Mouse (Mus musculus) large intestine, adult 2 months (tissue): ENCODE measurements around the gene Aebp1. TPM values are rescaled to one million over a fixed set of nuclear protein-coding genes. Genes with fewer than 3 reads are reported as not detected.
"Not testable (repeated sequence)": the region's sequence is repeated elsewhere in the genome, so short reads cannot be mapped to it uniquely, and the experiment has no call there.

ENCODE experiments used
- DNase-seq: peaks from one replicate; pipeline ENCODE4 v3.0.0-alpha.2; 2012; ENCODE audit warnings: low read depth, low spot score
- WGBS: fragments of 180-500 bp; shearing (Covaris S2); methylation state at CpG from one replicate; pipeline ENCODE4 v1.1.7; 2018; 5-methylcytosine and 5-hydroxymethylcytosine counted together
- polyA plus RNA-seq: library from polyadenylated mRNA; depleted of rRNA; stranded (reverse); fragments of >200 nt; gene quantifications from 2 replicates; pipeline ENCODE4 v1.2.3, GENCODE M21; 2012

Aebp1 gene
- polyA plus RNA-seq, 1 experiment = 22.5 TPM

GRCm38 (mm10) chr11:5887250-5887649 is 25.5 kb downstream of the Aebp1 start:
- 89% methylated on average over 5 of the region's 5 CpGs for WGBS
- DNase-seq = no peak

GRCm38 (mm10) chr11:5888563-5888962 is 26.8 kb downstream of the Aebp1 start:
- not testable (repeated sequence) for DNase-seq
- WGBS = 65% methylated on average over 5 of the region's 5 CpGs

GRCm38 (mm10) chr11:5892151-5892591 is 30.4 kb downstream of the Aebp1 start:
- WGBS = 25% methylated on average over 8 of the region's 8 CpGs
- no peak for DNase-seq

GRCm38 (mm10) chr11:5892810-5893368 is 31.1 kb downstream of the Aebp1 start:
- WGBS = 64% methylated on average over 4 of the region's 4 CpGs
- DNase-seq = no peak

GRCm38 (mm10) chr11:5893807-5894206 is 32.1 kb downstream of the Aebp1 start:
- DNase-seq = no peak
- 94% methylated on average over 6 of the region's 6 CpGs for WGBS

- DNase-seq = no peak
- WGBS = 43% methylated on average over 16 of the region's 16 CpGs
Observed at GRCm38 (mm10) chr11:5897230-5897629, 35.5 kb downstream of the Aebp1 start.

- WGBS = 54% methylated on average over 10 of the region's 10 CpGs
- no peak for DNase-seq
Observed at GRCm38 (mm10) chr11:5897839-5898238, 36.1 kb downstream of the Aebp1 start.

GRCm38 (mm10) chr11:5898531-5898930 is 36.8 kb downstream of the Aebp1 start, which contains the start of gene Myl7:
Gene Myl7, minus strand, starts transcription at chr11:5898782.
- no peak for DNase-seq

GRCm38 (mm10) chr11:5899286-5899685 is 37.5 kb downstream of the Aebp1 start:
- DNase-seq = no peak
- 95% methylated on average over 10 of the region's 10 CpGs for WGBS

More at GRCm38 (mm10) chr11:5898531-5898930, 36.8 kb downstream of the Aebp1 start, which contains the start of gene Myl7:
- WGBS = 31% methylated on average over 5 of the region's 5 CpGs

- WGBS = 57% methylated on average over 3 of the region's 3 CpGs
- DNase-seq = no peak
Observed at GRCm38 (mm10) chr11:5901320-5901719, 39.6 kb downstream of the Aebp1 start.

- no peak for DNase-seq
- 4% methylated on average over 32 of the region's 32 CpGs for WGBS
Observed at GRCm38 (mm10) chr11:5901950-5902349, 40.2 kb downstream of the Aebp1 start.

- WGBS = 31% methylated on average over 6 of the region's 6 CpGs
- DNase-seq = no peak
Observed at GRCm38 (mm10) chr11:5902390-5902789, 40.6 kb downstream of the Aebp1 start.

GRCm38 (mm10) chr11:5903844-5904243 is 42.1 kb downstream of the Aebp1 start:
- no peak for DNase-seq
- 74% methylated on average over 2 of the region's 2 CpGs for WGBS

- no peak for DNase-seq
- 85% methylated on average over 19 of the region's 19 CpGs for WGBS
Observed at GRCm38 (mm10) chr11:5904357-5904756, 42.6 kb downstream of the Aebp1 start.

- 90% methylated on average over 6 of the region's 6 CpGs for WGBS
Observed at GRCm38 (mm10) chr11:5904871-5905270, 43.1 kb downstream of the Aebp1 start.

GRCm38 (mm10) chr11:5905778-5906518 is 44.2 kb downstream of the Aebp1 start:
- WGBS = 80% methylated on average over 10 of the region's 10 CpGs
- no peak for DNase-seq

More at GRCm38 (mm10) chr11:5904871-5905270, 43.1 kb downstream of the Aebp1 start:
- DNase-seq = no peak

GRCm38 (mm10) chr11:5907096-5907495 is 45.3 kb downstream of the Aebp1 start:
- 67% methylated on average over 5 of the region's 5 CpGs for WGBS
- no peak for DNase-seq

- WGBS = 40% methylated on average over 4 of the region's 4 CpGs
- DNase-seq = no peak
Observed at GRCm38 (mm10) chr11:5908642-5909041, 46.9 kb downstream of the Aebp1 start.

GRCm38 (mm10) chr11:5912635-5913034 is 50.9 kb downstream of the Aebp1 start:
- 37% methylated on average over 5 of the region's 5 CpGs for WGBS
- no peak for DNase-seq

- WGBS = 50% methylated on average over 8 of the region's 8 CpGs
- DNase-seq = no peak
Observed at GRCm38 (mm10) chr11:5913256-5913655, 51.5 kb downstream of the Aebp1 start.

- DNase-seq = no peak
- 85% methylated on average over 4 of the region's 4 CpGs for WGBS
Observed at GRCm38 (mm10) chr11:5913936-5914335, 52.2 kb downstream of the Aebp1 start.
